Mouse (Mus musculus): ENCODE measurements at regions not wholly inside any gene's neighbourhood (a gene's known extent, or its start where the extent isn't known, plus 50 kb on each side); places are given as distances from the start of the nearest gene placed in this dataset.

DNA sequence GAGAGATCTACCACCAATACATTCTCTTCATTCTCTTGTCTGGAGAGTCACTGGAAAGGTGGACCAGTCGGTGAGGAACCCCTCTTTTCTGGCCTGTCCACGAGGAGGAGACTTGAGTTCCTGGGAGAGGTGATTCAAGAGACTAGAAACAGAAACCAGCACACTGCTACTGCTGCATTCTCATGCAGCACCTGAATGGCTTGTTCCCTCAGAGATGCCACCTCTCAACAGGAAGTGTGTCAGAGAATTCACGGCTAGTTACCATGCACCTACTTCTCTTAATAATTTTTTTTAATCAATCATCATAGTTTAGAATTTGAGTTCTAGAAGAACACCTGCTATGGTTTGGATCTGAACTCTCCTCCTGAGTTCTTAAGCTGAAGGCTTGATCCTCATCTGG, 52.0 kb upstream of the Dynlrb2 start:
- Histone ChIP-seq H3K27ac (no peak overlapping the region), H3K27me3 (no peaks in the 10 kb centered on the region), H3K4me2 (replicated peaks) (no peak overlapping the region), H3K4me1 (no peaks in the 10 kb centered on the region), H3K9ac (no peak overlapping the region), H3K36me3 (no peaks in the 10 kb centered on the region), H3K9me3 (no peaks in the 10 kb centered on the region), H3K4me3 (no peak overlapping the region)
- WGBS = 72% methylated on average over 3 of the region's 3 CpGs
- ATAC-seq (ENCODE audit: insufficient number of reproducible peaks, insufficient read depth, low FRiP score, low TSS enrichment) = no peak

DNA sequence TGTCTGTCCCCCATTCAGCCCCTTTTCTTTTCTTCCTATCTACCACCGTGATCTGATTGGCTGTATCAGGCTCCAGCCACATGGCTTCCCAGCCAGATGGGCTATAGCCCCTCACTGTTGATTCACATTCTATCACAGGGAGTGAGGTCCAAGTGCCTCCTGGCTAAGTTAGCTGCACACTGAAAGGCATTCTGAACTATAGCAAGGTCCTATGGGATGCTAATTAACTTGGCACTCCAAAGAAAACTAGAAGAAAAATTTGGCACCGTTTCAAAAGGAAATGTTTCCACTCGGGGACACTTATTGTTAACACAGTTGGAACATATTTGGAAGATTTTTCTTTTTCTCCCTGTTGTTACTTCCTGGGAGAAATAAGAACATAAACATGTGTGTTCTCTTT, 53.4 kb upstream of the Dynlrb2 start:
- Histone ChIP-seq H3K27me3 (no peaks in the 10 kb centered on the region), H3K9ac (no peak overlapping the region), H3K36me3 (no peaks in the 10 kb centered on the region), H3K4me1 (no peaks in the 10 kb centered on the region), H3K4me2 (replicated peaks) (no peak overlapping the region), H3K4me3 (no peak overlapping the region), H3K9me3 (no peaks in the 10 kb centered on the region), H3K27ac (no peak overlapping the region)
- no peak for ATAC-seq (ENCODE audit: insufficient number of reproducible peaks, insufficient read depth, low FRiP score, low TSS enrichment)
- 55% methylated on average over 3 of the region's 3 CpGs for WGBS

DNA sequence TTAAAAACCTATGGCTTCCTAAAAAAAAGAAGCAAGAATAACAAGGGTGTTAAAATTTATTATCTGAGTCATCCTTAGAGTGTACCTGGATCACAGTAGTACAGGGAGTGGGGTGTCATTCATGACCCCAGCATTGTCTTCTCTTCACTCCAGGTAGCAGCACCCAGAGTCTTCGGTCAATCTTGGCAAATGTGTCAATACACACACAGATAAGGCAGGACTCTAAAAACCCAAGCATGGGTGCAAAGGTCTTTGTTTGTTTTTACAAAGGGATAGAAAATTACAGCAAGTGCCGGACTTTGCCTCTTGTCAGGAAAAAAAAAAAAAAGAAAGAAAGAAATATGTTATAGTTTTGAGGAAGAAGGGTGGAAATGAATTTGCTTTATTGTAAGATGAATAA, 57.3 kb upstream of the Dynlrb2 start:
- 0 out of 2 replicates have a peak, but pooled peaks cover 3% of the 10 kb centered on the region for H3K27me3 ChIP-seq
- H3K36me3 ChIP-seq = no peaks in the 10 kb centered on the region
- no peak overlapping the region for H3K27ac ChIP-seq
- no peaks in the 10 kb centered on the region; the same call in 1 of the 2 replicates for H3K9me3 ChIP-seq
- 79% methylated on average over 2 of the region's 2 CpGs for WGBS
- no peak overlapping the region for H3K4me3 ChIP-seq
- H3K9ac ChIP-seq = no peak overlapping the region
- no peaks in the 10 kb centered on the region for H3K4me1 ChIP-seq
- ATAC-seq (ENCODE audit: insufficient number of reproducible peaks, insufficient read depth, low FRiP score, low TSS enrichment) = no peak
- no peak overlapping the region for H3K4me2 ChIP-seq (replicated peaks)

DNA sequence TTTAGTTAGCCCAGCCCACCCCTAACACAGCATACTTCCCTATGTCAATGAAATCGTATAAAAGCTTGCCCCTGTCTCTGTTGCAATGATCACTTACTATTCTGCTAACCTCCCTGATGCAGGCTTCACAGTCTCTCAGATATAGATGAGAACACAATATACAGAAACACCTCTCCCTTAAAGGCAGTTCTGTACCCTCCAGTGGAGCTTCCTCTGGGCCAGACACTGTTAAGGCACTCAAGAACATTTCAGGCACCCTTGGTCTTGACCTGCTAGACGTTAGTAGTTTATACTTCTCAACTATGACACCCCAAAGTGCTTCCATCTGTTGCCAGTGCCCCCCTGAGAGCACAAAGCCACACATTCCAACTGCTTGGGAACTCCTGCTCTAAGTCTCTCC, 61.9 kb upstream of the Dynlrb2 start:
- WGBS = 38% methylated on average over 2 of the region's 2 CpGs
- no peak for ATAC-seq (ENCODE audit: insufficient number of reproducible peaks, insufficient read depth, low FRiP score, low TSS enrichment)
- no peaks in the 10 kb centered on the region for H3K36me3 ChIP-seq

DNA sequence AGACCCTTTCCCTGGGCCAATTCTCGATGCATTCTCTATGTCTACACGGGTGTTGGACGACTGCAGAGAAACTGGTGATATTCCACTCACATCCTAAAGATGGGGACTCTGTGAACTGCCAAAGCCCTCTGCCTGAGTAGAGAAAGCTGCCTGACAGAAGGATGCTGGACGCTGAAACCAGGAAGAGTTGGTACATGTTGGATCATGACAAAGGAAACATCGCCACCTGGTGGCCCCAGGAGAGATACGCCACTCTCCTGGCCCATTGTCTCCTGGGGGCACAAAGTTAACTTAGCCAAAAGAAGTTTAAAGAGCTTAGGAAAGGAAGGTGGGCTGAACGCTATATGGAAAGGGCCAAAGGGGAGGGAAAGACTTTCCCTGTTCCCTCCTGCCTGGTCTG, 65.9 kb upstream of the Dynlrb2 start:
- 17% methylated on average over 7 of the region's 7 CpGs for WGBS

More for the DNA sequence above, 61.9 kb upstream of the Dynlrb2 start:
- H3K9me3 ChIP-seq = no peaks in the 10 kb centered on the region; the same call in 1 of the 2 replicates
- no peaks in the 10 kb centered on the region for H3K4me1 ChIP-seq
- H3K9ac ChIP-seq = no peak overlapping the region
- no peak overlapping the region for H3K4me3 ChIP-seq
- H3K27me3 ChIP-seq = peaks cover 11% of the 10 kb centered on the region; the same call in 1 of the 2 replicates
- no peak overlapping the region for H3K27ac ChIP-seq
- no peak overlapping the region for H3K4me2 ChIP-seq (replicated peaks)

DNA sequence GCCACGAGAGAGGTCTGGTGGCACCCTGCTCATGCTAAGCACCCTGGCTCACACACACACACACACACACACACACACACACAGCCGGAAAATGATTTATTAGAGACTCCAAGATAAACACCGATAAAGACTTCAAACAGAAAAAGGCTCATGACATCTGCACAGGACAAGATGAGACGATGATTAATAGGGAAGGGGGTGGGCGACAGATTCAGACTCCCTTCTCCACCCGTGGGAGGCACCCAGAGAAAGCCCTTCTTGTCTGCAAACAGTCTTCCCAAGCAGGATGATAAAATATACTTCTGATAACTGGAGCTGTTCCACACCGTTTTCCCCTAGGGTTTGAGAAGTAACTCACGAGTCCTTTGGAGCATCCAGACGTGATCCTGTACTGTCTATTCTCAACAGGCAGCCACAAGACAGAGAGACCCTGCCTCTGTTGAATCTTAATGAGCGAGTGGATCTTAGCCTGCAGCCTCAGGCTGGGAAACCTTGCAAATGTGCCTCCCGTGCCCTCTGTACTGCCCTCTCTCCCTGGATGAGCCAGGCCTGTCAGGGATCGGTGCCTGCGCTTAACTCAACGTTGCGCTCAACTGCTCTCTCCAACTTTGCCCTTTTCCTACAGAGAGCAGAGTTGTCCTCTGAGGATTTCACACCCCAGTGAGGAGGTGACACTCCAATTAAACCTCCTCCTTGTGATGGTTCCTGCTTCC, 69.3 kb upstream of the Dynlrb2 start:
- no peak for ATAC-seq (ENCODE audit: insufficient number of reproducible peaks, insufficient read depth, low FRiP score, low TSS enrichment)
- no peak overlapping the region for H3K9ac ChIP-seq
- H3K36me3 ChIP-seq = no peaks in the 10 kb centered on the region
- 52% methylated on average over 15 of the region's 15 CpGs for WGBS
- H3K27ac ChIP-seq = no peak overlapping the region
- H3K4me1 ChIP-seq = no peaks in the 10 kb centered on the region
- H3K27me3 ChIP-seq = 0 out of 2 replicates have a peak, but pooled peaks cover 2% of the 10 kb centered on the region
- H3K4me3 ChIP-seq = no peak overlapping the region
- no peaks in the 10 kb centered on the region for H3K9me3 ChIP-seq
- H3K4me2 ChIP-seq (replicated peaks) = no peak overlapping the region

More for the DNA sequence above, 65.9 kb upstream of the Dynlrb2 start:
- ATAC-seq (ENCODE audit: insufficient number of reproducible peaks, insufficient read depth, low FRiP score, low TSS enrichment) = no peak
- Histone ChIP-seq H3K27ac (no peak overlapping the region), H3K9ac (no peak overlapping the region), H3K4me3 (no peak overlapping the region), H3K9me3 (no peaks in the 10 kb centered on the region), H3K36me3 (no peaks in the 10 kb centered on the region), H3K4me1 (no peaks in the 10 kb centered on the region), H3K4me2 (replicated peaks) (no peak overlapping the region), H3K27me3 (peaks cover 14% of the 10 kb centered on the region; the same call in 1 of the 2 replicates)

DNA sequence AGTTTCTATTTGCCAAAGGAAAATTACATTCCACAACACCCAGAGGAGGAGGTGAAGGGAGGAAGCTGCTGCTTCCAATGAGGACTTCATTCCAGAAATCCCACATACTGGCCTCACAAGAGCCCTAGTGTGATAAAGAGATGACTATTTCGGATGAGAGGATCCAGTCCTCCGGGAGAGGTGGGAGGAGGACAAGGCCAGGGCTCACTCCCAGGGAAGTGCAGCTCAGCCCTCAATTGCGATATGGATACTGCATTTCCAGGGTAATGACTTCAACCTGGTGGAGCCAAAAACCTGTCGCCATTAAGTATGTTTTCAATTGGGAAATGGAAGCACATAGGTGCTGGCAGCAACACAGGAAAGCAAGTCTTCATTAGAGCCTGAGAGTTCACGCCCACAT, 74.7 kb upstream of the Dynlrb2 start:
- Histone ChIP-seq H3K27me3 (no peaks in the 10 kb centered on the region), H3K4me2 (replicated peaks) (no peak overlapping the region), H3K36me3 (no peaks in the 10 kb centered on the region), H3K9ac (no peak overlapping the region), H3K9me3 (no peaks in the 10 kb centered on the region), H3K4me1 (no peaks in the 10 kb centered on the region), H3K4me3 (no peak overlapping the region), H3K27ac (no peak overlapping the region)
- ATAC-seq (ENCODE audit: insufficient number of reproducible peaks, insufficient read depth, low FRiP score, low TSS enrichment) = no peak
- 65% methylated on average over 5 of the region's 5 CpGs for WGBS

DNA sequence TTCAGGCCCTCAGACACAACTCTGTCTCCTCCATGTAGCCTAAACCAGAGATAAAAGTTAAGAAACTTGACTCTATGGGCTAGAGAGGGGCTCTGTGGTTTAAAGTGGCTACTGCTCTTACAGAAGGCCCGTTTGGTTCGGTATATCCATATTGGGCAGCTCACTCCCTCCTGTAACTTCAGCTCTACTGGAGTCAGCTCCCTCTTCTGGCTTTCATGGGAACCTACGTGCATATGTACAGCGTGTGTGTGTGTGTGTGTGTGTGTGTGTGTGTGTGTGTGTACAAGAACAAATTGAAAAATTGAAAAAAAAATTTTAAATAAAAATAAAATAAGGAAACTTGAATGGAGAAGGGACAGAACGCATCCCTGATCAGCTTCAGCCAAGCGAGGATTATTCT, 75.1 kb upstream of the Dynlrb2 start:
- Histone ChIP-seq H3K9ac (no peak overlapping the region), H3K4me3 (no peak overlapping the region), H3K27ac (no peak overlapping the region), H3K36me3 (no peaks in the 10 kb centered on the region), H3K4me2 (replicated peaks) (no peak overlapping the region), H3K9me3 (no peaks in the 10 kb centered on the region), H3K27me3 (no peaks in the 10 kb centered on the region), H3K4me1 (no peaks in the 10 kb centered on the region)
- no peak for ATAC-seq (ENCODE audit: insufficient number of reproducible peaks, insufficient read depth, low FRiP score, low TSS enrichment)
- WGBS = 72% methylated on average over 6 of the region's 6 CpGs

DNA sequence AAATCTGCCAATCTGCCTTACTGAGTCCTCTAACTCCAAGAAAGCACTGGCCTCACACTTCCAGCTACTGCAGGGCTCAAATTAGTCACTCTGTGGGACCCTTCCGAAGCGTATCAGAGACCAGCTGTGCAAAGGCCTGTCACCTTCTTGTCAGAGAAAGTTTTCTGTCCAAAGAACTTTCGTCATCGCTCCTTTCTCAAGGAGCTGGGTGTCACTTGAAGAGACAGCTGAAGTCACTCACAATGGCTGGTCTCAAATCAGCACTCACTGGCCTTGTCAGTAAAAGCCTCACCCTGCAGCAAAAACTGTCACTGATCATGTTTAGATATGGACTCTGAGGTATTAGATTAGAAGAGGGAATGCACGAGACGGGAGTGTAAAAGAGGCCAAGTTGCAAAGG, 81.9 kb upstream of the Dynlrb2 start:
- no peak for ATAC-seq (ENCODE audit: insufficient number of reproducible peaks, insufficient read depth, low FRiP score, low TSS enrichment)
- Histone ChIP-seq H3K27me3 (0 out of 2 replicates have a peak, but pooled peaks cover 2% of the 10 kb centered on the region), H3K36me3 (no peaks in the 10 kb centered on the region), H3K9ac (no peak overlapping the region), H3K9me3 (no peaks in the 10 kb centered on the region), H3K4me3 (no peak overlapping the region), H3K4me2 (replicated peaks) (no peak overlapping the region), H3K4me1 (no peaks in the 10 kb centered on the region), H3K27ac (no peak overlapping the region)
- 59% methylated on average over 6 of the region's 6 CpGs for WGBS

DNA sequence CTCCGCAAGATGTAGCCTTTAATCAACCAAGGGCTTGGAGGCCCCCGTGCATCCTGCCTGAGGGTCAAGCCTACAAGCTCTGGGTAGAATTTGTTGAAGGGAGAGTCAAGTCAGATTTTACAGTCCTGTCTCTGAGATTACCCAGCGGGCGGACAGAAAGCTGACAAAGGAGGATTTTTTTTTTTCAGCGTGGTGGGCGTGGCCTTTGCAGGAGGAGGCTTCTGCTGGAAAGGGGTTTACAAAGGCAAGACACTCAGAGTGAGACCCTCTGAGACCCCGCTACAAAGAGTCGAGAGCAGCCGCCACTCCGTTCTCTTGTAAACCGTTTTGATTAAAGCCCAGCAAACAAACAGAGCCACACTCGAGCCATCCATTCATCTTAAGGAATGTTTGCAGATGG, 92.1 kb upstream of the Dynlrb2 start:
- no peak overlapping the region for H3K4me3 ChIP-seq
- H3K27ac ChIP-seq = no peak overlapping the region
- WGBS = 27% methylated on average over 12 of the region's 12 CpGs
- no peaks in the 10 kb centered on the region; the same call in 1 of the 2 replicates for H3K4me1 ChIP-seq
- no peak for ATAC-seq (ENCODE audit: insufficient number of reproducible peaks, insufficient read depth, low FRiP score, low TSS enrichment)
- peak overlapping the region; percentile 32 for H3K4me2 ChIP-seq (replicated peaks)
- H3K9me3 ChIP-seq = no peaks in the 10 kb centered on the region
- H3K36me3 ChIP-seq = no peaks in the 10 kb centered on the region
- H3K27me3 ChIP-seq = no peaks in the 10 kb centered on the region
- no peak overlapping the region for H3K9ac ChIP-seq

DNA sequence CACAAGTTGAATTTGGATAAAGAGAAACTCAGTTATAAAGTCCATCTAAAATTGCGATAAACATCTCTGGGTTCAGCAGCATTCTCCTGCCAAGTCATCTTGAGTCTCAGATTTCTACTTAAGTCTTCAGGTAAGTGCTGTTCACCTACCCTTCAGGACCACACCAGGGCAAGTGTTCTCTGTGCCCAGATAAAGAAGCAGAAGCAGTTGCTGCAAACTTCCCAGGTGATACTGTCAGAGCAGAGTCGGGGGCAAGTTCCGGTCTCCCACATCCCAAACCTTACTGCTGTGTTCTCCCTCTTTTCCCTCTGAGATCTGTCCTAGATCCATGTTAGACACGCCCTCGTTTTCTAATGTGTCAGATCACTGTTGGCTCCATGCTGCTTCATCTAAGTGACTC, 94.7 kb upstream of the Dynlrb2 start:
- no peak overlapping the region for H3K4me2 ChIP-seq (replicated peaks)
- H3K9ac ChIP-seq = no peak overlapping the region

DNA sequence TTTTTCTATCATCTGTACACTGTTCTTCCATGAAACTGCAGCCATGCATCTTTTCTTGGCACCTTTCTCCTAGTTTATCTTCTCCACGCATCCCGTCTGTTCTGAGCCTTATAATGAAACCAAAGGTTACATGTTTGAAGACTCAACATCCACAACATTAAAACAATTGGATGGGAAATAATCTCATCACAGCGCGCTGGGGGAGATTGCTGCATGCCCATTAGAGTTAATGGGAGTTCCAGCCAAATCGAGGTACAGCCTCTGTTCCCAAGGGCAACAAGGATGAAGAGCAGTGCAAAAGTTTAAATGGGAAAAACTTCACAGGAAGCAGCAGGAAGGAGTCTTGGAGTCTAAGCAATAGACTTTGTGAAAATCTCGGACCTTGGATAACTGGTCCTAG, 95.8 kb upstream of the Dynlrb2 start:
- no peak overlapping the region for H3K4me3 ChIP-seq
- H3K4me1 ChIP-seq = no peaks in the 10 kb centered on the region; the same call in 1 of the 2 replicates
- H3K27me3 ChIP-seq = no peaks in the 10 kb centered on the region
- 88% methylated on average over 6 of the region's 6 CpGs for WGBS
- no peaks in the 10 kb centered on the region for H3K9me3 ChIP-seq
- H3K9ac ChIP-seq = no peak overlapping the region
- no peaks in the 10 kb centered on the region for H3K36me3 ChIP-seq
- no peak overlapping the region for H3K27ac ChIP-seq
- ATAC-seq (ENCODE audit: insufficient number of reproducible peaks, insufficient read depth, low FRiP score, low TSS enrichment) = no peak
- no peak overlapping the region for H3K4me2 ChIP-seq (replicated peaks)

More for the DNA sequence above, 94.7 kb upstream of the Dynlrb2 start:
- no peak overlapping the region for H3K4me3 ChIP-seq
- no peaks in the 10 kb centered on the region; the same call in 1 of the 2 replicates for H3K4me1 ChIP-seq
- H3K27me3 ChIP-seq = no peaks in the 10 kb centered on the region
- ATAC-seq (ENCODE audit: insufficient number of reproducible peaks, insufficient read depth, low FRiP score, low TSS enrichment) = no peak
- H3K27ac ChIP-seq = no peak overlapping the region
- H3K9me3 ChIP-seq = no peaks in the 10 kb centered on the region
- no peaks in the 10 kb centered on the region for H3K36me3 ChIP-seq
- 83% methylated on average over 5 of the region's 5 CpGs for WGBS
